ENCODE assay signal across 25 mouse cellular contexts in the genomic region with DNA sequence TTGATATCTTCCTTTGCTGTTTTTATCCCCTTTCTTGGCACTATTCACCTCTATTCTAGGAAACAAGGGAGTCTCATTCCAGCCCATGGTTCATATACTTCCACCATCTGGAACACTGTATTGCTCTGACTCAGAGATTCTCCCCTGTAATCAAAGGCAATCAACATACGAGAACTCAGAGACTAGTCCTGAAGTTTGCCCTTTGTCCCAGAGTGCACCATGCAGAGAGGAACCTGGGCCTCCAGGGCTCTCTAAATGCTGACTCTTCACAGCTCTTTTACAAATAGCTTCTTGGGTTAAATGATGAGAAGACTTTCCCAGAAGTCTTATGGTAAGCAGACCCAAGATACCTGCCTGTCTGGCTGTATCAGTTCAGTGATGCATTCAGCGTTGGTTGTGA. TPM values are rescaled to one million over a fixed set of nuclear protein-coding genes. Genes with fewer than 3 reads are reported as not detected.
"Had no signal": no experiment of that assay in that cellular context is flagged by ENCODE, and none has a peak within 500 bp of the region (broad histone marks: within the 10 kb centered on the region; RNA-seq: fewer than 3 reads in every experiment).

No protein-coding gene starts in this region.

- H3K9ac ChIP-seq: liver, embryonic 13.5 days had no signal

- H3K4me1 ChIP-seq: liver, embryonic 13.5 days had no signal

- H3K27ac ChIP-seq: layer of hippocampus, adult 2 months; left cerebral cortex, adult 2 months; liver, embryonic 13.5 days had no signal

- H3K36me3 ChIP-seq: liver, embryonic 13.5 days had no signal

- H3K4me3 ChIP-seq: layer of hippocampus, adult 2 months; left cerebral cortex, adult 2 months; liver, embryonic 13.5 days had no signal

- DNase-seq: kidney, adult 18-20 months; kidney, postnatal 25 days; layer of hippocampus, postnatal 36 days; liver, embryonic 13.5 days; lung, adult 2 months; lung, postnatal 14 days; lung, postnatal 4 days; midbrain, embryonic 14.5 days; thymus, adult 18-20 months; thymus, postnatal 36 days had no signal

- H3K4me2 ChIP-seq: liver, embryonic 13.5 days; midbrain, embryonic 11.5 days had no signal

- H3K9me3 ChIP-seq: liver, embryonic 13.5 days had no signal

- H3K27me3 ChIP-seq: liver, embryonic 13.5 days had no signal

RNA-seq across cellular contexts. Expression of gene Rag1, which starts 11.2 kb away (rescaled TPM):
- total RNA-seq: liver, adult 2 months had no signal
- polyA plus RNA-seq: liver, adult 2 months; small intestine, adult 2 months; urinary bladder, adult 2 months had no signal

RNA-seq across cellular contexts. Expression of gene Rag2, which starts 36.0 kb away (rescaled TPM):
- total RNA-seq: layer of hippocampus, adult 2 months; layer of hippocampus, postnatal 10 days; layer of hippocampus, postnatal 36 days; left cerebral cortex, adult 2 months; left cerebral cortex, postnatal 10 days; left cerebral cortex, postnatal 36 days; liver, adult 2 months; midbrain, postnatal 0 days had no signal
- polyA plus RNA-seq: kidney, embryonic 16.5 days; limb, embryonic 11.5 days; liver, adult 2 months; lung, adult 2 months; midbrain, embryonic 14.5 days; midbrain, postnatal 0 days; neural tube, embryonic 11.5 days; neural tube, embryonic 14.5 days; small intestine, adult 2 months; spleen, adult 2 months had no signal
